Mouse (Mus musculus): Measurements from ENCODE around the gene Slc12a4.

DNA sequence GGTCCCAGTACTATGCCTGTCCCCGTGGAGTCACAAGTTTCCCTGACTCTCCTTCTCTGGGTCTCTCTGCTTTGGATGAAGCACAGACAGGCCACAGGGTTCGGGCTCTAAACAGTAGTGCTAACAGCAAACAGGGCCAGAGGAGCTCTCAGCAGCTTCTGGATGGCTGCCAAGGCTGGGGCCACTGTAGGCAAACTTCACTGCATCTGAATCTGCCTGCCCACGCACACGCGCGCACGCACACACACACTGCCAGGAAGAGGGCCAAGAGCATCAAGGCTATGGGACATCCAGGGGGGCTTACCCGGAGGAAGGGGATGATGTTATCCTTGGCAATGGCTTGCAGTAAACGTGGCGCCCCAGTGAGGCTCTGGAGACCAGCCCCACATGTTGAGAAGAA, 16.5 kb downstream of the Slc12a4 start:
- TF ChIP-seq CTCF (IDR thresholded peaks at IDR 0.05; ENCODE audit: insufficient read depth, low read length): no peak
- TF ChIP-seq POLR2A (IDR thresholded peaks at IDR 0.05; ENCODE audit: borderline replicate concordance, extremely low read depth, low read depth, low read length): no peak
